Mouse (Mus musculus) lung, adult 2 months (tissue): Measurements from ENCODE around the gene Chd9.

ENCODE experiments used
- CTCF ChIP-seq: fragments of 200-500 bp; IDR thresholded peaks from 2 replicates; pipeline ENCODE4 v1.5.1; 2011; ENCODE audit warnings: mild to moderate bottlenecking, low read length, control low read depth; ENCODE audit not compliant: insufficient read depth
- POLR2A ChIP-seq: fragments of 200-500 bp; IDR thresholded peaks from 2 replicates; pipeline ENCODE4 v1.6.1; 2011; ENCODE audit warnings: low read depth, mild to moderate bottlenecking, control low read depth, low read length, borderline replicate concordance; ENCODE audit errors: extremely low read depth

DNA sequence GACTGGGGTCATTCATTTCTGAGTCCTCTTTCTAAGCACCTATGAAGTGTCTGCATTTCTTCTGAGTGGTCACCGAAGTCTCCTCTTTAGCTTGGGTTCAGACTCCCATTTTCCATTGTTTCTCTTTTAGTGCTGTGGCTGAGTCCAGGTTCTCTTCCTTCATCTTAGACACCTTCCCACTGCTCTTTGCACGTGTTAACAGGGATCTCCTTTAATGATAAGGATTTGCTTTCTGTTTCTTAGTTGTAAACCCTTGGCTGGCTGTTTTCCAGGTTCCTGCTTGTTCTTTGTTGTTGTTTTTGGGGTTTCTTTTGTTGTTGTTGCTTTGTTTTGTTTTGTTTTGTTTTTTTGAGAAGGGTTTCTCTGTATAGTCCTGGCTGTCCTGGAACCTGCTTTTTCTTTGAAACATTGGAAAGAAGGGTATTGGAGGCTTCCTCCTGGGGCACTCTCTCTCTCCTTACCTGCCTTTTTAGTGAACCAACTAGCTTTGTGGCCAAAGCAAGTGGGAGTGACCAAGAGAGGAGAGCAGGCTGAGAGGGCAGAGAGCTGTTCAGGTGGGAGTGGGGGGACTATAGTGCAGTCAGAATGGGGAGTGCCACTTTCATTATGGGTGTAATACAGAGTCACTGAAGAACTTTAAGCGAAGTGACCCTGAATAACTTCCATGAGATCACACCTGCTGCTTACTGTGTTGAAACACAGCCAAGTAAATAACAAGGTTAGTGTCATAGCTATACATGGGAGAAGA, 95.2 kb downstream of the Chd9 start:
- no peak for TF ChIP-seq CTCF
- TF ChIP-seq POLR2A, result no peak
